Mouse (Mus musculus) hindbrain, embryonic 11.5 days (tissue): ENCODE data around the gene Capzb. TPM values are rescaled to one million over a fixed set of nuclear protein-coding genes. Genes with fewer than 3 reads are reported as not detected.

Source experiments
- polyA plus RNA-seq: library from polyadenylated mRNA; unstranded; fragments of >200 nt; fragmentation: Nextera tagmentation; extraction: Ambion mirVana; gene quantifications from 2 replicates; pipeline ENCODE4 v1.2.1, GENCODE M21; 2014

Gene Capzb
- polyA plus RNA-seq, 1 experiment from 2014 or later: 239 TPM

Other genes with a start within 250 kb of the Capzb start
- not detected in 2 replicates for gene Rnf186, start 225.8 kb upstream of the Capzb start, polyA plus RNA-seq
- 0.61 and 1.3 TPM in 2 replicates for gene Tmco4, start 220.0 kb upstream of the Capzb start, polyA plus RNA-seq
- not detected in 2 replicates for gene Htr6, start 117.3 kb upstream of the Capzb start, polyA plus RNA-seq
- gene Nbl1, start 99.9 kb upstream of the Capzb start, polyA plus RNA-seq: 17.2 and 19.6 TPM in 2 replicates
- gene Minos1, start 61.8 kb upstream of the Capzb start, polyA plus RNA-seq: 399 TPM in 2 replicates
- gene Pqlc2, start 117.8 kb downstream of the Capzb start, polyA plus RNA-seq: 11.8 and 13.8 TPM in 2 replicates
- 64.7 and 74.0 TPM in 2 replicates for gene Akr7a5, start 117.8 kb downstream of the Capzb start, polyA plus RNA-seq
- gene Mrto4, start 159.7 kb downstream of the Capzb start, polyA plus RNA-seq: 120 and 123 TPM in 2 replicates
- 21.6 and 23.5 TPM in 2 replicates for gene Emc1, start 159.7 kb downstream of the Capzb start, polyA plus RNA-seq
- gene Ubr4, start 159.7 kb downstream of the Capzb start, polyA plus RNA-seq: 76.5 and 82.5 TPM in 2 replicates